Comparison of ENCODE assay signal across 13 mouse cellular contexts in genomic region chr14:103777386-103777785, GRCm38 (mm10).
DNase-seq lines count a peak whose midpoint lies in the region; ATAC-seq and TF ChIP-seq lines count a peak whose summit lies in the region.
"Had no signal": no experiment of that assay in that cellular context is flagged by ENCODE, and none has a peak within 500 bp of the region (broad histone marks: within the 10 kb centered on the region; RNA-seq: fewer than 3 reads in every experiment).

No protein-coding gene starts in this region.

- no peaks in the 10 kb centered on the region; the same call in 1 of the 2 replicates for H3K9me3 ChIP-seq in midbrain, embryonic 10.5 days (replicated peaks)
- H3K9me3 ChIP-seq in midbrain, postnatal 0 days (ENCODE audit: low read length): no peaks in the 10 kb centered on the region
- 0 out of 2 replicates have a peak, but pooled peaks cover 5% of the 10 kb centered on the region for H3K9me3 ChIP-seq in hindbrain, embryonic 10.5 days
- no peaks in the 10 kb centered on the region for H3K9me3 ChIP-seq in midbrain, embryonic 14.5 days (ENCODE audit: control insufficient read depth, low read length)
- H3K9me3 ChIP-seq: heart, embryonic 13.5 days; limb, embryonic 15.5 days had no signal

- no peak for TF ChIP-seq CTCF in midbrain, postnatal 0 days (IDR thresholded peaks at IDR 0.05)

- peak; percentile 28 for DNase-seq in midbrain, embryonic 10.5 days (ENCODE audit: low spot score)
- DNase-seq in midbrain, postnatal 0 days (ENCODE audit: low spot score): no peak
- DNase-seq in hindbrain, embryonic 10.5 days (ENCODE audit: low spot score): no peak
- peak; percentile 38 for DNase-seq in midbrain, embryonic 14.5 days
- no peak for DNase-seq in kidney, postnatal 25 days
- DNase-seq in left cerebral cortex, adult 11 months (ENCODE audit: low spot score): no peak
- DNase-seq: adrenal gland, postnatal 14 days; thymus, postnatal 14 days had no signal

- ATAC-seq in midbrain, postnatal 0 days (ENCODE audit: low FRiP score): no peak
- ATAC-seq in midbrain, embryonic 14.5 days (ENCODE audit: low FRiP score, low TSS enrichment): no peak
- ATAC-seq in inflammation-experienced regulatory T-cells, adult 6 months: no peak
- ATAC-seq in cerebellum, adult (ENCODE audit: insufficient number of reproducible peaks, low FRiP score, low TSS enrichment): no peak
- ATAC-seq: Patski had no signal

- peaks cover 44% of the 10 kb centered on the region for H3K4me1 ChIP-seq in midbrain, embryonic 10.5 days
- H3K4me1 ChIP-seq in midbrain, postnatal 0 days (ENCODE audit: insufficient read depth, low read length): no peaks in the 10 kb centered on the region
- peaks cover 32% of the 10 kb centered on the region for H3K4me1 ChIP-seq in hindbrain, embryonic 10.5 days (replicated peaks)
- 0 out of 2 replicates have a peak, but pooled peaks cover 16% of the 10 kb centered on the region for H3K4me1 ChIP-seq in midbrain, embryonic 14.5 days (ENCODE audit: control insufficient read depth, insufficient read depth, low read length)

- H3K4me3 ChIP-seq in midbrain, embryonic 10.5 days: 0 out of 2 replicates have a peak overlapping the region, but pooled peaks have one; percentile 40
- H3K4me3 ChIP-seq in midbrain, postnatal 0 days (ENCODE audit: low read depth, low read length): no peak overlapping the region
- no peak overlapping the region for H3K4me3 ChIP-seq in hindbrain, embryonic 10.5 days
- H3K4me3 ChIP-seq in midbrain, embryonic 14.5 days (replicated peaks; ENCODE audit: low read depth, low read length): no peak overlapping the region
- H3K4me3 ChIP-seq: limb, embryonic 15.5 days had no signal

- 27% methylated on average over 4 of the region's 4 CpGs for WGBS in midbrain, embryonic 10.5 days
- 44% methylated on average over 4 of the region's 4 CpGs for WGBS in midbrain, postnatal 0 days
- WGBS in hindbrain, embryonic 10.5 days: 40% methylated on average over 4 of the region's 4 CpGs
- 27% methylated on average over 4 of the region's 4 CpGs for WGBS in midbrain, embryonic 14.5 days

- no peak overlapping the region for H3K4me2 ChIP-seq in midbrain, postnatal 0 days (ENCODE audit: low read depth, low read length, poor library complexity, severe bottlenecking)
- no peak overlapping the region; the same call in 1 of the 2 replicates for H3K4me2 ChIP-seq in midbrain, embryonic 14.5 days (ENCODE audit: low read length)

- H3K27me3 ChIP-seq in midbrain, embryonic 10.5 days (ENCODE audit: low read depth, poor library complexity, severe bottlenecking): no peaks in the 10 kb centered on the region
- H3K27me3 ChIP-seq in midbrain, postnatal 0 days (ENCODE audit: insufficient read depth, low read length): no peaks in the 10 kb centered on the region
- no peaks in the 10 kb centered on the region for H3K27me3 ChIP-seq in hindbrain, embryonic 10.5 days (ENCODE audit: insufficient read depth, poor library complexity, severe bottlenecking)
- H3K27me3 ChIP-seq in midbrain, embryonic 14.5 days (ENCODE audit: control insufficient read depth, insufficient read depth, low read length): no peaks in the 10 kb centered on the region
- H3K27me3 ChIP-seq: heart, embryonic 13.5 days; limb, embryonic 15.5 days; Patski had no signal

- no peaks in the 10 kb centered on the region for H3K36me3 ChIP-seq in midbrain, embryonic 10.5 days
- no peaks in the 10 kb centered on the region for H3K36me3 ChIP-seq in midbrain, postnatal 0 days (ENCODE audit: insufficient read depth, low read length)
- H3K36me3 ChIP-seq in hindbrain, embryonic 10.5 days: no peaks in the 10 kb centered on the region
- no peaks in the 10 kb centered on the region for H3K36me3 ChIP-seq in midbrain, embryonic 14.5 days (ENCODE audit: control insufficient read depth, insufficient read depth, low read length)
- H3K36me3 ChIP-seq: heart, embryonic 13.5 days; limb, embryonic 15.5 days had no signal

- H3K9ac ChIP-seq in midbrain, postnatal 0 days (replicated peaks; ENCODE audit: low read length, poor library complexity, severe bottlenecking): no peak overlapping the region
- no peak overlapping the region for H3K9ac ChIP-seq in midbrain, embryonic 14.5 days (replicated peaks; ENCODE audit: low read length)
- H3K9ac ChIP-seq: limb, embryonic 15.5 days had no signal

- H3K27ac ChIP-seq in midbrain, embryonic 10.5 days (replicated peaks): peak overlapping the region; percentile 86
- H3K27ac ChIP-seq in midbrain, postnatal 0 days (ENCODE audit: low read depth, low read length): no peak overlapping the region
- peak overlapping the region; percentile 90 for H3K27ac ChIP-seq in hindbrain, embryonic 10.5 days
- peak overlapping the region; percentile 71 for H3K27ac ChIP-seq in midbrain, embryonic 14.5 days (replicated peaks; ENCODE audit: low read depth, low read length)
- H3K27ac ChIP-seq: heart, embryonic 13.5 days; limb, embryonic 15.5 days had no signal

Comparison
In these comparisons a context has a peak if more than half of its experiments do, and no peak if none do; other contexts are left out.
1. DNase-seq: peak in midbrain, embryonic 10.5 days (single experiment) and midbrain, embryonic 14.5 days (single experiment); none in midbrain, postnatal 0 days (single experiment), hindbrain, embryonic 10.5 days (single experiment), kidney, postnatal 25 days (0 of 2) and left cerebral cortex, adult 11 months (single experiment).